Mouse (Mus musculus) limb, embryonic 14.5 days (tissue): Measurements from ENCODE around the gene Mdfic. TPM values are rescaled to one million over a fixed set of nuclear protein-coding genes. Genes with fewer than 3 reads are reported as not detected.

Experiments used
- ATAC-seq: fragments of 200-750 bp; cut with Nextera tagmentation; 2 replicates; pipeline ENCODE4 v1.8.0; 2017; ENCODE audit warnings: low read depth, moderate number of reproducible peaks, moderate TSS enrichment; ENCODE audit not compliant: low FRiP score
- DNase-seq: peaks from one replicate; pipeline ENCODE4 v3.0.0-alpha.2; 2015; ENCODE audit warnings: low spot score
- H3K27ac ChIP-seq: fragments of 300-500 bp; sonication (generic); replicated peaks from 2 replicates; pipeline ENCODE4 v1.5.1; 2014; ENCODE audit warnings: low read depth, mild to moderate bottlenecking, low read length, moderate library complexity, mixed read lengths
- H3K27me3 ChIP-seq: fragments of 300-500 bp; sonication (generic); 2 replicates; pipeline ENCODE4 v1.6.1; 2014; ENCODE audit warnings: low read length, mixed read lengths; ENCODE audit not compliant: control insufficient read depth, insufficient read depth
- H3K36me3 ChIP-seq: fragments of 300-500 bp; sonication (generic); 2 replicates; pipeline ENCODE4 v1.6.1; 2014; ENCODE audit warnings: mild to moderate bottlenecking, low read length, moderate library complexity, mixed read lengths; ENCODE audit not compliant: control insufficient read depth, insufficient read depth
- H3K4me1 ChIP-seq: fragments of 300-500 bp; sonication (generic); 2 replicates; pipeline ENCODE4 v1.6.1; 2014; ENCODE audit warnings: antibody characterized with exemption, low read length, mixed read lengths; ENCODE audit not compliant: control insufficient read depth, insufficient read depth
- H3K4me2 ChIP-seq: fragments of 300-500 bp; sonication (generic); replicated peaks from 2 replicates; pipeline ENCODE4 v1.6.1; 2014; ENCODE audit warnings: low read depth, mild to moderate bottlenecking, low read length, moderate library complexity; ENCODE audit not compliant: severe bottlenecking
- H3K4me3 ChIP-seq: fragments of 300-500 bp; sonication (generic); replicated peaks from 2 replicates; pipeline ENCODE4 v1.5.1; 2014; ENCODE audit warnings: low read length
- H3K9ac ChIP-seq: fragments of 300-500 bp; sonication (generic); 2 replicates; pipeline ENCODE4 v1.6.1; 2014; ENCODE audit warnings: mild to moderate bottlenecking, low read depth, low read length, moderate library complexity; ENCODE audit not compliant: severe bottlenecking
- H3K9me3 ChIP-seq: fragments of 300-500 bp; sonication (generic); 2 replicates; pipeline ENCODE4 v1.6.1; 2016; ENCODE audit warnings: low read length; ENCODE audit not compliant: control insufficient read depth
- POLR2A ChIP-seq: fragments of 200-500 bp; IDR thresholded peaks from 2 replicates; pipeline ENCODE4 v1.8.0; 2012; ENCODE audit warnings: inconsistent platforms, mild to moderate bottlenecking, moderate library complexity, borderline replicate concordance; ENCODE audit not compliant: insufficient read depth, insufficient read length; ENCODE audit errors: extremely low read depth
- WGBS: fragments of 180-500 bp; shearing (Covaris S2); extraction: QIAGEN DNeasy Blood & Tissue Kit; methylation state at CpG from one replicate; pipeline ENCODE4 v1.1.7; 2014; 5-methylcytosine and 5-hydroxymethylcytosine counted together
- polyA plus RNA-seq, 2 experiments: library from polyadenylated mRNA; depleted of rRNA in 1 of 2; stranded (reverse) in 1 of 2; unstranded in 1 of 2; fragments of >200 nt; fragmentation: Nextera tagmentation in 1 of 2; extraction: Ambion mirVana in 1 of 2; gene quantifications; 2 replicates each; pipeline versions ENCODE4 v1.2.1 to v1.2.3; 2012 to 2014

The Mdfic gene
- polyA plus RNA-seq, 2 experiments: 14.2 to 27.7 TPM

DNA sequence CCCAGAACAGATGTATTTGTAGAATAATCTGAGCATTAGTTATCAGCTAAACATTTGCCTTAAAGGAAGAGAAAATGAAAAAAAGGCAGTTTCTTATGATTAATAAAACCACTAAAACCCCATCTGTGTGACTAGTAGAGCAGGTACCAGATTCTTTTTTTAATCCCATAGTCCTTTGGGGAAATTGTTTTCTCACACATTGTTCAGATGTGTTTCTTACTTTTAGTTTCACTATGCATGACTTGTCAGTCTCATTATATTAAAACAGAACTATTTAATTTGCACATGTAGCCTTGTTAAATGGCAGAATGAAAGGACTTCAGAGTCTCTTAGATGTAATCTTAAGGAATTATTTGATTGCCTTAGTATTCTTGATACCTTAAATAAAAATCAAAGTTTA, 32.7 kb downstream of the Mdfic start:
- DNase-seq: no peak
- no peak for ATAC-seq

DNA sequence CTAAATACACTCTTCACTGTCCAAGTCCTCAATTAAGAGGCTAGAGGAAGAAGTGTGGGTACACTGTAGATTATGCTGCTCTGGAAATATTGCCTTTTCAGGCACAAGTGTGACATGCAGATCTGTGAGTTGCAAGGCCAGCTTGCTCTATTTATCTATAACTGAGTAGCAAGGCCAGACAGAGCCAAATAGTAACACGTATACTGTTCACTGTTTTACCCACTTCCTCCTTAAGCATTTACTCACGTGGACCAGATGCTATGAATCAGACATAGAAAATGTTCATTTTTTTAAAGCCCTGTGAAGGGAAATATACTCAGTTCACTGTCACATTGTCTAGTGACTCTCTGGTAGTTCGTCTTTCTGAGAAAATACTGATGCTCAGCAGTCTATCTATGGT, 37.9 kb downstream of the Mdfic start:
- no peak for TF ChIP-seq POLR2A
- H3K27me3 ChIP-seq: no peaks in the 10 kb centered on the region
- 66% methylated on average over 3 of the region's 3 CpGs for whole genome bisulfite sequencing
- no peak overlapping the region for H3K9ac ChIP-seq
- H3K9me3 ChIP-seq: no peaks in the 10 kb centered on the region
- no peak overlapping the region for H3K4me2 ChIP-seq
- no peak overlapping the region for H3K27ac ChIP-seq
- H3K4me3 ChIP-seq: no peak overlapping the region
- no peaks in the 10 kb centered on the region for H3K4me1 ChIP-seq
- ATAC-seq: no peak
- no peak for DNase-seq
- H3K36me3 ChIP-seq: no peaks in the 10 kb centered on the region

More for the DNA sequence above, 32.7 kb downstream of the Mdfic start:
- peaks cover 10% of the 10 kb centered on the region for H3K36me3 ChIP-seq
- no peaks in the 10 kb centered on the region for H3K9me3 ChIP-seq
- H3K4me1 ChIP-seq: no peaks in the 10 kb centered on the region
- no peak overlapping the region for H3K4me2 ChIP-seq
- H3K9ac ChIP-seq: no peak overlapping the region
- no peak overlapping the region for H3K27ac ChIP-seq
- no peak overlapping the region for H3K4me3 ChIP-seq
- H3K27me3 ChIP-seq: no peaks in the 10 kb centered on the region
- no peak for TF ChIP-seq POLR2A

DNA sequence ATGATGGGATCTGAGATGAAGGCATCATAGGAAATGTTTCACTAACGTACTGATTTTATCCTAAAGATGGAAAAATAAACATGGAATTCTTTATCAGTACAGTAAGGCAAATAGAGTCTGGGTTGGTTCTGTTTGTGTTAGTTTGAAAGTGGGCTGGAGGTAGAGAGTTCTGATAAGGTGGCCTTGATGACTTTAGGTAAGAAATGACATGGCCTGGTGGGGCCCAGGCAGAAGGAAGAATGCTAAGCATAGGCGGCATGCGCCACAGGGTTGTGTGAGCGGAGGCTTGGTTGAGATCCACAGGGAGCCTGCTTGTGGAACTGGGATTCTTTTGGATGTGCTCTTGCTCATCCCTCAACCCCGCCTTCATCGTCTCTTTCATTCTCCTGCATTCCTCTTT, 40.3 kb downstream of the Mdfic start:
- Histone ChIP-seq H3K4me2 (no peak overlapping the region), H3K27me3 (no peaks in the 10 kb centered on the region), H3K4me3 (no peak overlapping the region), H3K9me3 (no peaks in the 10 kb centered on the region), H3K27ac (no peak overlapping the region), H3K9ac (no peak overlapping the region), H3K4me1 (no peaks in the 10 kb centered on the region), H3K36me3 (no peaks in the 10 kb centered on the region)
- ATAC-seq (no peak), DNase-seq (no peak)
- no peak for TF ChIP-seq POLR2A
- 82% methylated on average over 6 of the region's 6 CpGs for WGBS

DNA sequence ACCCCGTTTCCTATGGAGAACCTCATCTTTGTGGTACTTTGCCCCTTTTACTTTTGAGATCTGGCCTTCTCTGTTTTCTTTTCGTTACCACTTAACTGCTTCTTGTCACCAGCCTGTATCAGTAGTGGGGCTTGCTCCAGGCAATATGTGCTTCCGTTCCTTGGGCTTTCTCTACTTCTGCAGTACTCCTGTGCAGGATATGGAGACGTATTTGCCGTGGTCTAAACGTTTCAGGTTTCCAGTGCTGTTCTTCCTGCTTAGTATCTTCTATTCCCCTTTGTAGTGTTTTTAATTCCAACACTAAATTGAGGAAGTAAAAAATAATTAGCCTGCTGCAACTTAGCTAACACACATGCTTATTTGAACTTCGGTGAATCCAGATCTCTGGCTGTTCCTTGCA, 43.6 kb downstream of the Mdfic start:
- Histone ChIP-seq H3K27ac (no peak overlapping the region), H3K36me3 (no peaks in the 10 kb centered on the region), H3K9ac (no peak overlapping the region), H3K27me3 (no peaks in the 10 kb centered on the region), H3K4me1 (no peaks in the 10 kb centered on the region), H3K4me2 (no peak overlapping the region), H3K9me3 (no peaks in the 10 kb centered on the region), H3K4me3 (no peak overlapping the region)
- TF ChIP-seq POLR2A: no peak
- ATAC-seq: no peak
- 56% methylated on average over 7 of the region's 7 CpGs for WGBS
- DNase-seq: no peak

DNA sequence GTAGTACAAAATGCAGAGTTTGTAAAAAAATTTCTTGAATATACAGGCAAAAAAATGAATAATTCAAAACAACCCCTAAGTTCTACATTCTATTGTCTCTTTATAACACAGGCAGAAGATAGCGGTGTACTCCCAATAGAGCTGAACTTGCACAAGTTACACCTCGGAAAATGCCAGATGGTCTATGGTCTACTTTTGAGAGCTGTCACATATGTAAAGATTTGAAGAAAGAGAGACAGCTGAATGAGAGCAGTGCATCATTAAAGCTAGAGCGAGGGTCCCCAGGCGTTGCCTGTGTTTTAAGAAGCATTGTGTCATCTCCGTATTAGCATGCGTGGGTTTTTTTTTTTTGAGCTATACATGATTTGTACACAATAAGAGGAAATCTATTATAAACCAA, 47.0 kb downstream of the Mdfic start:
- Histone ChIP-seq H3K27me3 (no peaks in the 10 kb centered on the region), H3K36me3 (peaks cover 11% of the 10 kb centered on the region), H3K27ac (no peak overlapping the region), H3K4me2 (no peak overlapping the region), H3K9me3 (no peaks in the 10 kb centered on the region), H3K9ac (no peak overlapping the region), H3K4me1 (no peaks in the 10 kb centered on the region), H3K4me3 (no peak overlapping the region)
- ATAC-seq (no peak), DNase-seq (no peak)
- 88% methylated on average over 6 of the region's 6 CpGs for WGBS
- TF ChIP-seq POLR2A: no peak

DNA sequence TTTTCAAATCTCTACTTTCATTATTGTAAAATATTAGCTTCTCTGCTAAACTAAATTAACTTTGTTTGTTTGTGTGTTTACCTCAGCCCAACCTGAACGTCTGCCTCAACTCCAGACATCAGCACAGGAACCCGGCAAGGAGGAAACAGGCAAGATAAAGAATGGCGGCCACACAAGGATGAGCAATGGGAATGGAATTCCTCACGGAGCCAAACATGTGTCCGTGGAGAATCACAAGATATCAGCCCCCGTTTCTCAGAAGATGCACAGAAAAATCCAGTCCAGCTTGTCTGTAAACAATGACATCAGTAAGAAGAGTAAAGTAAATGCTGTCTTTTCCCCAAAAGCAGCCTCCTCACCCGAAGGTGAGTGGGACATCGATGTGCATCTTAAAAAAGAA, 49.7 kb downstream of the Mdfic start:
- Histone ChIP-seq H3K9me3 (no peaks in the 10 kb centered on the region), H3K4me2 (no peak overlapping the region), H3K27me3 (no peaks in the 10 kb centered on the region), H3K27ac (no peak overlapping the region), H3K4me1 (no peaks in the 10 kb centered on the region), H3K9ac (no peak overlapping the region), H3K4me3 (no peak overlapping the region), H3K36me3 (peaks cover 15% of the 10 kb centered on the region)
- DNase-seq (no peak), ATAC-seq (no peak)
- TF ChIP-seq POLR2A: no peak
- 69% methylated on average over 8 of the region's 8 CpGs for WGBS
